In the genomic region with DNA sequence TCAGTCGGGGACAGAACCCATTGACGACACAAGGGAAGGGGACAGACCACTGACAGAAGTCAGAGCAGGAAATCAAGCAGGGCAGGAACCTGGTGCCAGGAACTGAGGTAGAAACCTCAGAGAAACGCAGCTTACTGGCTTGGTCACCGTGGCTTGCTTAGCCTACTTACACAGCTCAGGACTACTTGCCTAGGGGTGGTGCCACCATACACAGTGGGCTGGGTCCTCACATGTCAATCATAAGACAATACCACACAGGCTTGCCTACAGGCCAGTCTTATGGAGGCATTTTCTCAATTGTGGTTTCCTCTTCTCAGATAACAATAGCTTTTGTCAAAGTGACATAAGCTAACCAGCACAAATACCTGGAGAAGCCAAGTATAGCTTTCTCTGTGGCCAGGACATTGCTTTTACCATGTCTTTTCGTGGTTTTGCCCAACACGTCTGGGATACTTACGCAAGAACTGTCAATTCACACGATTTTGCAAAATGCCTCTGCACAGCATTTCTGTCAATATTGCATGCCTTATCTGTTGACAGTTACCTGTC, we compare ENCODE assay signal across 23 mouse cellular contexts. TPM values are rescaled to one million over a fixed set of nuclear protein-coding genes. Genes with fewer than 3 reads are reported as not detected.
DNase-seq lines count a peak whose midpoint lies in the region; ATAC-seq and TF ChIP-seq lines count a peak whose summit lies in the region.
"Had no signal": no experiment of that assay in that cellular context is flagged by ENCODE, and none has a peak within 500 bp of the region (broad histone marks: within the 10 kb centered on the region; RNA-seq: fewer than 3 reads in every experiment).

No protein-coding gene starts in this region.

- WGBS in liver, postnatal 0 days (ENCODE audit: insufficient replicate concordance): 20% methylated on average over 8 of the region's 8 CpGs
- WGBS in liver, embryonic 11.5 days: 48% methylated on average over 8 of the region's 8 CpGs

- H3K36me3 ChIP-seq in liver, postnatal 0 days (replicated peaks; ENCODE audit: insufficient read depth, low read length): no peaks in the 10 kb centered on the region
- H3K36me3 ChIP-seq in liver, embryonic 11.5 days (ENCODE audit: control insufficient read depth, insufficient read depth, low read length): no peaks in the 10 kb centered on the region
- H3K36me3 ChIP-seq in MEL (ENCODE audit: control insufficient read depth in 1 of 2, insufficient read depth in 2 of 2, low read length in 2 of 2): no peaks in the 10 kb centered on the region
- H3K36me3 ChIP-seq: embryonic facial prominence, embryonic 12.5 days; heart, embryonic 10.5 days; heart, embryonic 15.5 days; hindbrain, embryonic 10.5 days had no signal

- ATAC-seq in liver, postnatal 0 days: peak; percentile 48; the same call in 1 of the 2 replicates
- no peak for ATAC-seq in liver, embryonic 11.5 days (replicated peaks; ENCODE audit: low FRiP score)
- ATAC-seq in granulocyte monocyte progenitor cell, adult 5-6 weeks (replicated peaks; ENCODE audit: poor library complexity, severe bottlenecking): peak; percentile 81
- peak; percentile 37; the same call in 1 of the 2 replicates for ATAC-seq in megakaryocyte-erythroid progenitor cell, adult 5-6 weeks (replicated peaks; ENCODE audit: low FRiP score, low TSS enrichment, poor library complexity, severe bottlenecking)
- ATAC-seq: forebrain, embryonic 13.5 days had no signal

- H3K27ac ChIP-seq in liver, postnatal 0 days (ENCODE audit: low read depth): no peak overlapping the region
- no peak overlapping the region for H3K27ac ChIP-seq in liver, embryonic 11.5 days (ENCODE audit: low read depth, low read length)
- H3K27ac ChIP-seq in MEL (ENCODE audit: control insufficient read depth, low read depth, low read length): no peak overlapping the region
- no peak overlapping the region for H3K27ac ChIP-seq in left cerebral cortex, adult 2 months
- H3K27ac ChIP-seq: embryonic facial prominence, embryonic 12.5 days; forebrain, embryonic 13.5 days; gastrocnemius, adult 2 months; heart, embryonic 10.5 days; heart, embryonic 15.5 days; hindbrain, embryonic 10.5 days; hindbrain, embryonic 14.5 days had no signal

- no peak overlapping the region for H3K4me2 ChIP-seq in liver, postnatal 0 days (ENCODE audit: low read depth, low read length)
- no peak overlapping the region for H3K4me2 ChIP-seq in liver, embryonic 11.5 days
- H3K4me2 ChIP-seq: embryonic facial prominence, embryonic 12.5 days; forebrain, embryonic 13.5 days; heart, embryonic 15.5 days; hindbrain, embryonic 14.5 days had no signal

- H3K79me2 ChIP-seq in MEL (ENCODE audit: control insufficient read depth, insufficient read depth, low read length, poor library complexity): no peaks in the 10 kb centered on the region

- intact Hi-C loops in left cerebral cortex, adult 2 months (cut with DNase I): no loop called here

- H3K4me3 ChIP-seq in liver, postnatal 0 days (ENCODE audit: low read depth, low read length): no peak overlapping the region
- H3K4me3 ChIP-seq in liver, embryonic 11.5 days (ENCODE audit: low read depth, low read length): no peak overlapping the region
- H3K4me3 ChIP-seq in MEL (ENCODE audit: control insufficient read depth in 1 of 2, insufficient read depth in 1 of 2, low read depth in 2 of 2, low read length in 2 of 2): no peak overlapping the region
- no peak overlapping the region for H3K4me3 ChIP-seq in left cerebral cortex, adult 2 months
- H3K4me3 ChIP-seq: embryonic facial prominence, embryonic 12.5 days; forebrain, embryonic 13.5 days; gastrocnemius, adult 2 months; heart, embryonic 10.5 days; heart, embryonic 15.5 days; hindbrain, embryonic 10.5 days had no signal

- peaks cover 5% of the 10 kb centered on the region; the same call in 1 of the 2 replicates for H3K27me3 ChIP-seq in liver, postnatal 0 days (ENCODE audit: insufficient read depth, low read length)
- peaks cover 20% of the 10 kb centered on the region for H3K27me3 ChIP-seq in liver, embryonic 11.5 days (replicated peaks; ENCODE audit: control insufficient read depth, insufficient read depth, low read length)
- H3K27me3 ChIP-seq in MEL (ENCODE audit: control insufficient read depth in 1 of 2, insufficient read depth in 2 of 2, low read length in 2 of 2): no peaks in the 10 kb centered on the region

- no peak overlapping the region for H3K9ac ChIP-seq in liver, postnatal 0 days (replicated peaks)
- H3K9ac ChIP-seq in liver, embryonic 11.5 days (ENCODE audit: low read depth, low read length): no peak overlapping the region
- H3K9ac ChIP-seq in MEL (ENCODE audit: control insufficient read depth, low read depth, low read length, poor library complexity, severe bottlenecking): no peak overlapping the region
- H3K9ac ChIP-seq: embryonic facial prominence, embryonic 12.5 days; forebrain, embryonic 13.5 days; heart, embryonic 15.5 days; hindbrain, embryonic 14.5 days had no signal

- no peak for TF ChIP-seq RAD21 in MEL (IDR thresholded peaks at IDR 0.05; ENCODE audit: low read depth, low read length)

- 0 out of 2 replicates have a peak, but pooled peaks cover 4% of the 10 kb centered on the region for H3K4me1 ChIP-seq in liver, postnatal 0 days (ENCODE audit: insufficient read depth)
- no peaks in the 10 kb centered on the region for H3K4me1 ChIP-seq in liver, embryonic 11.5 days (replicated peaks; ENCODE audit: control insufficient read depth, insufficient read depth, low read length)
- H3K4me1 ChIP-seq in MEL (ENCODE audit: control insufficient read depth in 1 of 2, insufficient read depth in 2 of 2, low read length in 2 of 2): no peaks in the 10 kb centered on the region
- H3K4me1 ChIP-seq: embryonic facial prominence, embryonic 12.5 days; forebrain, embryonic 13.5 days had no signal

- DNase-seq in liver, postnatal 0 days: no peak
- no peak for DNase-seq in liver, embryonic 11.5 days (ENCODE audit: low spot score)
- peak; percentile 23 for DNase-seq in MEL (ENCODE audit: low read depth, low spot score)
- no peak for DNase-seq in left cerebral cortex, adult 2 months (ENCODE audit: extremely low spot score in 1 of 2, low spot score in 2 of 2)
- DNase-seq in kidney, postnatal 14 days: no peak
- DNase-seq in testis, postnatal 10 days (ENCODE audit: low spot score): no peak
- DNase-seq: adrenal gland, adult 2 months; adrenal gland, postnatal 25 days; cerebellum, adult 18-20 months; cerebellum, postnatal 10 days; gastrocnemius, adult 2 months; gastrocnemius, postnatal 25 days; heart, adult 18-20 months; heart, postnatal 14 days had no signal

- no peak for TF ChIP-seq EP300 in liver, postnatal 0 days (IDR thresholded peaks at IDR 0.05; ENCODE audit: low read depth)
- TF ChIP-seq EP300 in MEL (IDR thresholded peaks at IDR 0.05; ENCODE audit: low read depth in 1 of 2, low read length in 2 of 2): no peak

- no peak for TF ChIP-seq CTCF in liver, postnatal 0 days (IDR thresholded peaks at IDR 0.05; ENCODE audit: low read depth)
- no peak for TF ChIP-seq CTCF in MEL (IDR thresholded peaks at IDR 0.05 in 2 of 3, conservative IDR thresholded peaks at IDR 0.05 in 1 of 3; ENCODE audit: control insufficient read depth in 1 of 3, insufficient read depth in 1 of 3, low read depth in 2 of 3, low read length in 3 of 3, poor library complexity in 1 of 3, severe bottlenecking in 1 of 3)
- no peak for TF ChIP-seq CTCF in left cerebral cortex, adult 2 months (IDR thresholded peaks at IDR 0.05)

- TF ChIP-seq POLR2A in MEL (IDR thresholded peaks at IDR 0.05; ENCODE audit: control insufficient read depth in 1 of 2, insufficient read depth in 1 of 2, low read depth in 1 of 2, low read length in 2 of 2, poor library complexity in 1 of 2): no peak

- no peaks in the 10 kb centered on the region for H3K9me3 ChIP-seq in liver, postnatal 0 days (ENCODE audit: low read length)
- no peaks in the 10 kb centered on the region for H3K9me3 ChIP-seq in liver, embryonic 11.5 days (ENCODE audit: control insufficient read depth, low read length)
- no peaks in the 10 kb centered on the region for H3K9me3 ChIP-seq in MEL (replicated peaks; ENCODE audit: insufficient read depth, low read length)
- H3K9me3 ChIP-seq: embryonic facial prominence, embryonic 12.5 days; forebrain, embryonic 13.5 days; heart, embryonic 10.5 days; heart, embryonic 15.5 days had no signal

RNA-seq across cellular contexts. Expression of a gene that starts 3.8 kb away (rescaled TPM):
- polyA plus RNA-seq in liver, postnatal 0 days (2015; fragmentation: Nextera tagmentation; extraction: Ambion mirVana): not detected in 2 replicates
- not detected in 2 replicates for polyA plus RNA-seq in liver, embryonic 11.5 days (2014; fragmentation: Nextera tagmentation; extraction: Ambion mirVana)
- not detected in 2 replicates for total RNA-seq in MEL (2012; rRNA removed)
- not detected for polyA plus RNA-seq in MEL (2012; ENCODE audit: insufficient read depth in 1 of 2, insufficient read length in 2 of 2, low read depth in 1 of 2, low replicate concordance in 2 of 2, missing spikeins in 1 of 2)
- 1.7 TPM in 1 of 2 replicates, not detected in the other for total RNA-seq in granulocyte monocyte progenitor cell, adult 5-6 weeks (2014; fragmentation: Nextera tagmentation)
- not detected in 2 replicates for total RNA-seq in granulocyte monocyte progenitor cell, adult 5-6 weeks (2017)
- not detected in 2 replicates for total RNA-seq in megakaryocyte-erythroid progenitor cell, adult 5-6 weeks (2014; fragmentation: Nextera tagmentation)
- total RNA-seq in megakaryocyte-erythroid progenitor cell, adult 5-6 weeks (2017): not detected in 2 replicates
- total RNA-seq in left cerebral cortex, adult 2 months (2021): under 1 TPM; 0.25 to 0.30 TPM
- total RNA-seq: adrenal gland, adult 2 months; adrenal gland, postnatal 25 days; gastrocnemius, adult 2 months; gastrocnemius, postnatal 25 days; heart, adult 18-20 months; heart, postnatal 14 days had no signal
- polyA plus RNA-seq: adrenal gland, adult 2 months; C2C12; forebrain, embryonic 13.5 days; heart, embryonic 15.5 days; hindbrain, embryonic 10.5 days had no signal

RNA-seq across cellular contexts. Expression of a gene that starts 7.3 kb away (rescaled TPM):
- polyA plus RNA-seq in liver, postnatal 0 days (2015; fragmentation: Nextera tagmentation; extraction: Ambion mirVana): 0.07 and 0.09 TPM in 2 replicates
- 1.7 and 2.2 TPM in 2 replicates for polyA plus RNA-seq in liver, embryonic 11.5 days (2014; fragmentation: Nextera tagmentation; extraction: Ambion mirVana)
- 0.08 TPM in 1 of 2 replicates, not detected in the other for total RNA-seq in MEL (2012; rRNA removed)
- polyA plus RNA-seq in MEL (2012; ENCODE audit: insufficient read depth in 1 of 2, insufficient read length in 2 of 2, low read depth in 1 of 2, low replicate concordance in 2 of 2, missing spikeins in 1 of 2): under 1 TPM in 1 of 2 experiments, not detected in 1; 0.06 TPM
- not detected in 2 replicates for total RNA-seq in granulocyte monocyte progenitor cell, adult 5-6 weeks (2014; fragmentation: Nextera tagmentation)
- 0.09 TPM in 1 of 2 replicates, not detected in the other for total RNA-seq in granulocyte monocyte progenitor cell, adult 5-6 weeks (2017)
- 0.33 TPM in 1 of 2 replicates, not detected in the other for total RNA-seq in megakaryocyte-erythroid progenitor cell, adult 5-6 weeks (2014; fragmentation: Nextera tagmentation)
- total RNA-seq in megakaryocyte-erythroid progenitor cell, adult 5-6 weeks (2017): not detected in 2 replicates
- under 1 TPM in 1 of 2 experiments, not detected in 1; 0.26 TPM for total RNA-seq in left cerebral cortex, adult 2 months (2021)
- total RNA-seq: adrenal gland, adult 2 months; adrenal gland, postnatal 25 days; gastrocnemius, adult 2 months; gastrocnemius, postnatal 25 days; heart, adult 18-20 months; heart, postnatal 14 days had no signal
- polyA plus RNA-seq: C2C12 had no signal

RNA-seq across cellular contexts. Expression of a gene that starts 27.5 kb away (rescaled TPM):
- polyA plus RNA-seq in liver, postnatal 0 days (2015; fragmentation: Nextera tagmentation; extraction: Ambion mirVana): 25.4 and 26.6 TPM in 2 replicates
- polyA plus RNA-seq in liver, embryonic 11.5 days (2014; fragmentation: Nextera tagmentation; extraction: Ambion mirVana): 108 and 110 TPM in 2 replicates
- 100 and 108 TPM in 2 replicates for total RNA-seq in MEL (2012; rRNA removed)
- polyA plus RNA-seq in MEL (2012; ENCODE audit: insufficient read depth in 1 of 2, insufficient read length in 2 of 2, low read depth in 1 of 2, low replicate concordance in 2 of 2, missing spikeins in 1 of 2): 10 to 100 TPM in 1 of 2 experiments, not detected in 1; 97.9 TPM
- 56.2 and 64.7 TPM in 2 replicates for total RNA-seq in granulocyte monocyte progenitor cell, adult 5-6 weeks (2014; fragmentation: Nextera tagmentation)
- 70.2 and 75.5 TPM in 2 replicates for total RNA-seq in granulocyte monocyte progenitor cell, adult 5-6 weeks (2017)
- 74.5 and 87.1 TPM in 2 replicates for total RNA-seq in megakaryocyte-erythroid progenitor cell, adult 5-6 weeks (2014; fragmentation: Nextera tagmentation)
- total RNA-seq in megakaryocyte-erythroid progenitor cell, adult 5-6 weeks (2017): 61.6 and 78.6 TPM in 2 replicates
- 10 to 100 TPM; 19.3 to 24.4 TPM for total RNA-seq in left cerebral cortex, adult 2 months (2021)
